Comparison of ENCODE assay signal across 20 mouse cellular contexts in genomic region chr14:51156736-51157068, GRCm38 (mm10). TPM values are rescaled to one million over a fixed set of nuclear protein-coding genes. Genes with fewer than 3 reads are reported as not detected.
DNase-seq lines count a peak whose midpoint lies in the region; ATAC-seq lines count a peak whose summit lies in the region.
"Had no signal": no experiment of that assay in that cellular context is flagged by ENCODE, and none has a peak within 500 bp of the region (broad histone marks: within the 10 kb centered on the region; RNA-seq: fewer than 3 reads in every experiment).

No protein-coding gene starts in this region.

- peak; percentile 6 to 35 for DNase-seq in spleen, postnatal 4 days (ENCODE audit: low spot score in 2 of 2)
- DNase-seq in spleen, adult 18-20 months = no peak
- DNase-seq in layer of hippocampus, postnatal 36 days = no peak
- DNase-seq in cerebellum, postnatal 4 days (ENCODE audit: low spot score in 2 of 2) = no peak
- DNase-seq: adrenal gland, adult 8-10 months; adrenal gland, postnatal 36 days; cerebellum, adult 11 months; cerebellum, adult 8-10 months; cerebellum, postnatal 14 days; forebrain, postnatal 0 days; gastrocnemius, adult 2 months; gastrocnemius, postnatal 25 days; heart, adult 18-20 months; heart, postnatal 10 days; heart, postnatal 4 days had no signal

- ATAC-seq in granulocyte monocyte progenitor cell, adult 5-6 weeks (replicated peaks; ENCODE audit: poor library complexity, severe bottlenecking) = peak; percentile 56
- 0 out of 2 replicates have a peak, but pooled peaks have one; percentile 26 for ATAC-seq in neutrophil, adult 5-6 weeks (ENCODE audit: extremely low read depth, insufficient number of reproducible peaks, low FRiP score, poor library complexity, severe bottlenecking)
- ATAC-seq: forebrain, embryonic 13.5 days; forebrain, postnatal 0 days; hindbrain, postnatal 0 days had no signal

RNA-seq across cellular contexts. Expression of gene Rnase2b, which starts 5.4 kb away (rescaled TPM):
- total RNA-seq in granulocyte monocyte progenitor cell, adult 5-6 weeks (2014; fragmentation: Nextera tagmentation) = not detected in 2 replicates
- not detected in 2 replicates for total RNA-seq in granulocyte monocyte progenitor cell, adult 5-6 weeks (2017)
- total RNA-seq in neutrophil, adult 5-6 weeks (2017) = not detected in 2 replicates
- total RNA-seq in layer of hippocampus, postnatal 36 days (2021) = not detected
- total RNA-seq: adrenal gland, adult 8-10 months; adrenal gland, postnatal 36 days; forebrain, postnatal 0 days; G1E; gastrocnemius, adult 2 months; gastrocnemius, postnatal 25 days; heart, adult 18-20 months; heart, postnatal 10 days; heart, postnatal 4 days; hindbrain, postnatal 0 days had no signal

RNA-seq across cellular contexts. Expression of gene Rnase1, which starts 10.1 kb away (rescaled TPM):
- total RNA-seq in granulocyte monocyte progenitor cell, adult 5-6 weeks (2014; fragmentation: Nextera tagmentation) = not detected in 2 replicates
- not detected in 2 replicates for total RNA-seq in granulocyte monocyte progenitor cell, adult 5-6 weeks (2017)
- total RNA-seq in neutrophil, adult 5-6 weeks (2017) = not detected in 2 replicates
- total RNA-seq in layer of hippocampus, postnatal 36 days (2021) = 1 to 10 TPM; 1.3 to 2.1 TPM
- total RNA-seq: adrenal gland, postnatal 36 days; forebrain, postnatal 0 days; gastrocnemius, adult 2 months; gastrocnemius, postnatal 25 days had no signal

RNA-seq across cellular contexts. Expression of gene Rnase6, which starts 33.0 kb away (rescaled TPM):
- total RNA-seq in granulocyte monocyte progenitor cell, adult 5-6 weeks (2014; fragmentation: Nextera tagmentation) = 1.2 and 6.1 TPM in 2 replicates
- total RNA-seq in granulocyte monocyte progenitor cell, adult 5-6 weeks (2017) = 8.2 and 10.0 TPM in 2 replicates
- total RNA-seq in neutrophil, adult 5-6 weeks (2017) = 227 and 232 TPM in 2 replicates
- under 1 TPM in 1 of 2 experiments, not detected in 1; 0.65 TPM for total RNA-seq in layer of hippocampus, postnatal 36 days (2021)
- total RNA-seq: gastrocnemius, postnatal 25 days had no signal

RNA-seq across cellular contexts. Expression of gene Ang2, which starts 42.2 kb away (rescaled TPM):
- not detected in 2 replicates for total RNA-seq in granulocyte monocyte progenitor cell, adult 5-6 weeks (2014; fragmentation: Nextera tagmentation)
- not detected in 2 replicates for total RNA-seq in granulocyte monocyte progenitor cell, adult 5-6 weeks (2017)
- total RNA-seq in neutrophil, adult 5-6 weeks (2017) = not detected in 2 replicates
- total RNA-seq in layer of hippocampus, postnatal 36 days (2021) = not detected
- total RNA-seq: adrenal gland, adult 8-10 months; adrenal gland, postnatal 36 days; forebrain, postnatal 0 days; G1E; gastrocnemius, adult 2 months; gastrocnemius, postnatal 25 days; heart, adult 18-20 months; heart, postnatal 10 days; heart, postnatal 4 days; hindbrain, postnatal 0 days had no signal

RNA-seq across cellular contexts. Expression of gene Eddm3b, which starts 42.5 kb away (rescaled TPM):
- not detected in 2 replicates for total RNA-seq in granulocyte monocyte progenitor cell, adult 5-6 weeks (2014; fragmentation: Nextera tagmentation)
- total RNA-seq in granulocyte monocyte progenitor cell, adult 5-6 weeks (2017) = not detected in 2 replicates
- total RNA-seq in neutrophil, adult 5-6 weeks (2017) = not detected in 2 replicates
- total RNA-seq in layer of hippocampus, postnatal 36 days (2021) = not detected
- total RNA-seq: adrenal gland, adult 8-10 months; adrenal gland, postnatal 36 days; forebrain, postnatal 0 days; gastrocnemius, adult 2 months; gastrocnemius, postnatal 25 days; heart, adult 18-20 months; heart, postnatal 10 days; heart, postnatal 4 days; hindbrain, postnatal 0 days had no signal

Comparison
In these comparisons a context has a peak if more than half of its experiments do, and no peak if none do; other contexts are left out.
1. DNase-seq: peak in spleen, postnatal 4 days (2 of 2); none in spleen, adult 18-20 months (0 of 2), layer of hippocampus, postnatal 36 days (0 of 2) and cerebellum, postnatal 4 days (0 of 2).
2. RNA of gene Rnase6, which starts 33.0 kb away (total RNA-seq): 227 to 232 TPM in neutrophil, adult 5-6 weeks; 1.2 to 10.0 TPM in granulocyte monocyte progenitor cell, adult 5-6 weeks and 0.65 TPM in layer of hippocampus, postnatal 36 days; every median in the first group is over 10 times any median in the second.